Mouse (Mus musculus): ENCODE results near the gene Cyp2s1.

DNA sequence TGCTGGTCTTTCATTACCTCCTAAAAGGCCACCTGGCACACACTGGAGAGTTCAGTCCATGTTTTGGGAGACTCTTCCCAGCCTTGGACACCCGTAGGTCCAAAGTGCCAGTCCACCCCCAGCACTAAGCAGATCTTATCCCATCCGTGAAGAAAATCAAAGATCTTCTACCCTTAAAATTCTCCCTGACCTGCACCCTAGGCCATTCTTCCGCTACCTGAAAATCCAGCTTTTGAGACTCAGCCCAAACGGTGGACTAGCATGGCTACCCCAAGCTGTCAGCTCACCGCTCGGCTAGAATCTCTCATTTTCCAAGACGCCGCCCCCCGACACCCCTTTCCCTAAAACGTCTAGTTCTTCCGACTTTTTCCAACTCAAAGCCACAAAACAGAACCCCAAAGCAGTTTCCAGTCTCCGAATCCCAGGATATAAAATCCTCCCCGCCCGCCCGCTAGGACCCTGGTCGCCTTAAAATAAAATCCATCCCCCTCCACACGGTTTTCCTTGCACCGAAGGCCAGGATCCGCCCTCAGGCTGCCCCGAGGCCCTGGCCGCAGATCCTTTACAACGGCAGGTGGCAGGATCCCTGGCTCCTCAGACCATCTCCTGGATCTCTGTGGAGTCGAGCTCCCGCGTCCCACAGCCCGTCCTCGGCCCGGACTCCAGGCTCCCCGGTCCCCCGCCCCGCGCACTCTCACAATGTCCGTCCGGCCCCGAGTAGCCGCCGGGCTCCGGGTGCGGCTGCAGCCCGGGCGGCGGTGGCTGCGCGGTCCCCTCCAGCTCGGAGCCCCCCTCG lies 62.9 kb downstream of the Cyp2s1 start:
- TF ChIP-seq POLR2A (IDR thresholded peaks at IDR 0.05; ENCODE audit: insufficient read depth, low read depth, low read length), result no peak
- no peak for TF ChIP-seq CTCF (IDR thresholded peaks at IDR 0.05)
- no peak for TF ChIP-seq EP300 (IDR thresholded peaks at IDR 0.05; ENCODE audit: insufficient read depth, low read depth, low read length)

All from heart, adult 2 months (tissue).